Mouse (Mus musculus): ENCODE measurements around the gene Eps8. TPM values are rescaled to one million over a fixed set of nuclear protein-coding genes. Genes with fewer than 3 reads are reported as not detected.

Gene Eps8
- polyA plus RNA-seq (2011; ENCODE audit: insufficient read depth, insufficient read length, low read depth, missing spikeins), result 17.7 and 25.2 TPM in 2 replicates

DNA sequence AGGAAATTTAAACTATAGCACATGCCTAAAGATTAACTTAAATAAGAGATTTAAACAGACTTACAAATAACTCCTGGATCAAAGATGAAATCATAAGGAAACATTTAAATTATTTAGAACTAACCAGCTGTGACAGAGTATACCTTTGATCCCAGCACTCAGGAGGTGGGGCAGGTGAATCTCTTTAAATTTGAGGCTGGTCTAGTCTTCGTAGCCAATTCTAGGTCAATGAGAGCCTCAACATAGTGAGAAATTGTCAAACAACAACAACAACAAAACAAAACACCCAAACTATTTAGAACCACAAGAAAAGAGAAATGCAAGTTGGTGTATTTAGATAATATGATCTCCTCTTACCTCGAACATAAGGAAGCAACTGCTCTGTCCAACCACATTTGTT, at the start of gene Eps8:
Gene Eps8, minus strand, starts transcription at position 101 of the 400 bp plus-strand sequence.
- H3K36me3 ChIP-seq (ENCODE audit: control insufficient read depth, insufficient read depth, low read length, poor library complexity, severe bottlenecking), result no peaks in the 10 kb centered on the region
- no peaks in the 10 kb centered on the region for H3K27me3 ChIP-seq (ENCODE audit: control insufficient read depth, insufficient read depth, low read length, poor library complexity, severe bottlenecking)
- TF ChIP-seq CTCF (IDR thresholded peaks at IDR 0.05; ENCODE audit: low read depth, low read length) (no peak), POLR2A (IDR thresholded peaks at IDR 0.05; ENCODE audit: insufficient read depth, low read length) (no peak), EP300 (IDR thresholded peaks at IDR 0.05; ENCODE audit: insufficient read depth, low read depth, low read length) (no peak)
- no peaks in the 10 kb centered on the region for H3K9me3 ChIP-seq (replicated peaks; ENCODE audit: control insufficient read depth, insufficient read depth, low read length, poor library complexity, severe bottlenecking)
- H3K9ac ChIP-seq (ENCODE audit: low read depth, poor library complexity, severe bottlenecking), result no peak within 1 kb of the TSS
- H3K4me3 ChIP-seq (ENCODE audit: low read depth, low read length), result no peak within 1 kb of the TSS
- no peak within 1 kb of the TSS for H3K27ac ChIP-seq (ENCODE audit: insufficient read depth, low read length)
- no peaks in the 10 kb centered on the region for H3K4me1 ChIP-seq (ENCODE audit: control insufficient read depth, insufficient read depth, low read length)

DNA sequence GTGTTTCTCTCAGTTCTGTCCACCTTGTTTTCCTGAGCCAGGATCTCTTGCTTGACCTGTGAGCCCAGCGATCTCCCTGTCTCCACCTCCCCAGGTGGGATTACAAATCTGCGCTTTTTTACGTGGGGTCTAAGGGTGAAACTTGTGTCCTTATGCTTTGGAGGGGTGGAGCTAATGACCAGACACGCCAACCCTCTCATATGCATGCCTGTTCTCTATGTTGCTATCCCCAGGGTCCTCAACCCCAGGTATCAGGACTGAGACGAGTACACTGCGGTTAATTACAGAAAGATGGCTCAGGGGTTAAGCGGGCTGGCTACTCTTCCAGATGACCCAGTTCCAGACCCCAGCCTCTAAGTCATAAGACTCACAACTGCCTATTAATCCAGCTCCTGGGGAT, 48.8 kb upstream of the Eps8 start:
- Histone ChIP-seq H3K4me1 (ENCODE audit: control insufficient read depth, insufficient read depth, low read length) (no peaks in the 10 kb centered on the region), H3K27me3 (ENCODE audit: control insufficient read depth, insufficient read depth, low read length, poor library complexity, severe bottlenecking) (no peaks in the 10 kb centered on the region), H3K4me3 (ENCODE audit: low read depth, low read length) (no peak overlapping the region), H3K9me3 (replicated peaks; ENCODE audit: control insufficient read depth, insufficient read depth, low read length, poor library complexity, severe bottlenecking) (no peaks in the 10 kb centered on the region), H3K27ac (ENCODE audit: insufficient read depth, low read length) (no peak overlapping the region), H3K9ac (ENCODE audit: low read depth, poor library complexity, severe bottlenecking) (no peak overlapping the region), H3K36me3 (ENCODE audit: control insufficient read depth, insufficient read depth, low read length, poor library complexity, severe bottlenecking) (no peaks in the 10 kb centered on the region)
- TF ChIP-seq CTCF (IDR thresholded peaks at IDR 0.05; ENCODE audit: low read depth, low read length) (no peak), EP300 (IDR thresholded peaks at IDR 0.05; ENCODE audit: insufficient read depth, low read depth, low read length) (no peak), POLR2A (IDR thresholded peaks at IDR 0.05; ENCODE audit: insufficient read depth, low read length) (no peak)

DNA sequence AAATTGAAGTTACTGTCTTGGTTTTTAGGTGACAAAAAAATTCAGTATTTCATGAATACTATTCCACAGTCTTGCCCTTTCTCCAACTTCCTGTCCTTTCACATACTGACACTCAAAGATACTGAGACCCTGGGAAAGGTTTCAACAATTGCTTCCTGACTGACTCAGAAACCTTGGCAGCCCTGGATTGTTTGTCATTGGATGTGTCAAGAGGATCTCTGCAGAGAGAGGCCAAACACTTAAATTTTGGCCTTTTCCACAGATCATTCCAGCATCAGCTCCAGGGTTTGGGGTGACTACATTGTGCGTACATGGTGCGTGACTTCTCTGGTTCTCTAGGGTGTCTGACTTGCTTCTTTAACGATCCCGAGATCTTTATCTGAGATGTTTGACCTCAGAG, 48.2 kb upstream of the Eps8 start:
- no peak overlapping the region for H3K27ac ChIP-seq (ENCODE audit: insufficient read depth, low read length)
- H3K4me3 ChIP-seq (ENCODE audit: low read depth, low read length), result no peak overlapping the region
- no peak overlapping the region for H3K9ac ChIP-seq (ENCODE audit: low read depth, poor library complexity, severe bottlenecking)
- no peaks in the 10 kb centered on the region for H3K27me3 ChIP-seq (ENCODE audit: control insufficient read depth, insufficient read depth, low read length, poor library complexity, severe bottlenecking)
- H3K4me1 ChIP-seq (ENCODE audit: control insufficient read depth, insufficient read depth, low read length), result no peaks in the 10 kb centered on the region
- TF ChIP-seq CTCF (IDR thresholded peaks at IDR 0.05; ENCODE audit: low read depth, low read length) (no peak), EP300 (IDR thresholded peaks at IDR 0.05; ENCODE audit: insufficient read depth, low read depth, low read length) (no peak), POLR2A (IDR thresholded peaks at IDR 0.05; ENCODE audit: insufficient read depth, low read length) (no peak)
- no peaks in the 10 kb centered on the region for H3K9me3 ChIP-seq (replicated peaks; ENCODE audit: control insufficient read depth, insufficient read depth, low read length, poor library complexity, severe bottlenecking)
- H3K36me3 ChIP-seq (ENCODE audit: control insufficient read depth, insufficient read depth, low read length, poor library complexity, severe bottlenecking), result no peaks in the 10 kb centered on the region

DNA sequence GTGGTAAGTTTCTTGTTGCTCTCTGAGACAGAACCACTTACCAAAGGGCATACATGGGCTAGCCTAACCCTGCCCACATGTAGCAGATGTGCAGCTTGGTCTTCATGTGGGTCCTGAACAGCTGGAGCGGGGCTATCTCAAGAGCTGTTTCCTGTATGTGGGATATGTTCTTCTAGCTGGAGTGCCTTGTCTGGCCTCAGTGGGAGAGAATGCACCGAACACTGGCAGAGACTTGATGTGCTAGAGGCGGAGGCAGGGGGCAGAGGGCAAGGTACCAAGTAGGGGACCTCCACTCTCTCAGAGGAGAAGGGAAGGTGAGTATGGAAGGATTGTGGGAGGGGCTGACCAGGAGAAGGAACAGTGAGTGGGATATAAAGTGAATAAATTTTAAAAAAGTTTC, 47.5 kb upstream of the Eps8 start:
- Histone ChIP-seq H3K9ac (ENCODE audit: low read depth, poor library complexity, severe bottlenecking) (no peak overlapping the region), H3K4me1 (ENCODE audit: control insufficient read depth, insufficient read depth, low read length) (no peaks in the 10 kb centered on the region), H3K27me3 (ENCODE audit: control insufficient read depth, insufficient read depth, low read length, poor library complexity, severe bottlenecking) (no peaks in the 10 kb centered on the region), H3K9me3 (replicated peaks; ENCODE audit: control insufficient read depth, insufficient read depth, low read length, poor library complexity, severe bottlenecking) (no peaks in the 10 kb centered on the region), H3K27ac (ENCODE audit: insufficient read depth, low read length) (no peak overlapping the region), H3K36me3 (ENCODE audit: control insufficient read depth, insufficient read depth, low read length, poor library complexity, severe bottlenecking) (no peaks in the 10 kb centered on the region), H3K4me3 (ENCODE audit: low read depth, low read length) (no peak overlapping the region)
- no peak for TF ChIP-seq EP300 (IDR thresholded peaks at IDR 0.05; ENCODE audit: insufficient read depth, low read depth, low read length)
- TF ChIP-seq CTCF (IDR thresholded peaks at IDR 0.05; ENCODE audit: low read depth, low read length), result no peak

DNA sequence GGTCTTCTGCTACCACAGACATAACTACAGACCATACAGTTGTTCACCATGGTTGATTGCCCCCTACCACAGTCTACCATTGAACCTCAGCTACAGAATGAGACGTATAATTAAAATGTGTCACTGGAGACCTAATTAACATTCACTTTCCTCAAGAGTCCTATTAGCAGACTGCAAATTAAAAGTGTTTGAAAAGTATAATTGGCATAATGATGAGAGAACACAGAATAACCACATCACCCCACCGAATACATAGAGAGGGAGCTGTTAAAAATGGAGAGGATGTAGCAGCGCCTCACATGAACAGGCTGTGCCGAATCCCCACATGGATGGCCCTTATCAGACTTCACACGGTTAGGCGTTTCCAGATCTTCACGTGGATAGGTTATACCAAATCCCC, 44.8 kb upstream of the Eps8 start:
- TF ChIP-seq POLR2A (IDR thresholded peaks at IDR 0.05; ENCODE audit: insufficient read depth, low read length), result no peak
- no peak for TF ChIP-seq CTCF (IDR thresholded peaks at IDR 0.05; ENCODE audit: low read depth, low read length)
- no peak for TF ChIP-seq EP300 (IDR thresholded peaks at IDR 0.05; ENCODE audit: insufficient read depth, low read depth, low read length)
- Histone ChIP-seq H3K36me3 (ENCODE audit: control insufficient read depth, insufficient read depth, low read length, poor library complexity, severe bottlenecking) (no peaks in the 10 kb centered on the region), H3K9me3 (replicated peaks; ENCODE audit: control insufficient read depth, insufficient read depth, low read length, poor library complexity, severe bottlenecking) (no peaks in the 10 kb centered on the region)

DNA sequence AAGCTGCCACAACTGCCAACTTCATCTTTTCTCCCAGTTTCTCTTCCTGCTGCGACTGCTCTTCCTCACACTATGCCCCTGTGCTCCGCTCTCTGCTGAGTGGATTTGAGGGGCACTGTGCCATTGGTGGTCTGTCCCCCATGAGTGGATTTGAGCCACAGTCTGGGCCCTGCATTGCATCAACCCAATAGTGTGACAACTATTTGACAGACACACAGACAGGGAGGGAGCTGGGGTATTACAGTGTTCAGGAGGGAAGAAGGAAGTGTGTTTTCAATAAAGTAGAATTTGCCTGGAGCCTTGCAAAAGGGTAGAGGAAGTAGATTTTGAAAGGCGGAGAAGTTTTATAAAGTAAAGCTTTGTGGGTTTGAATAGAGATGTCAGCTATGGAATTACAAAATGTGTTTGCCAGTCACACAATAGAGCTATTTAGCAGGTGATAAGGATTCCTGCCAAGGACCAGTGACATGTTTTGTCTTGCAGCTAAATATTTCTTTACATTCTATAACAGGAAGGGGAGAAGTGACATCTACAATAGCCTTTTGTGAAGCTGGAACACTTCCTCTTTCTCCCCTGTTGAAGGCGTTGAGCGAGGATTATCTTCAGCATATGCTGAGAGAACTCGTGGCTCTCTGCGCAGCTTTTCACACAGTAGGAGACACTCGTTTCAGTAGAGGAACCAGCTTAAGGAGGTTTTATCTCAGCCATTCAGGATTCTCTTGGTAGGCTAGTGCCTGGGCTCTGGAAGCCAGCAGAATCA, 41.9 kb upstream of the Eps8 start:
- no peak for TF ChIP-seq POLR2A (IDR thresholded peaks at IDR 0.05; ENCODE audit: insufficient read depth, low read length)
- TF ChIP-seq CTCF (IDR thresholded peaks at IDR 0.05; ENCODE audit: low read depth, low read length), result no peak
- TF ChIP-seq EP300 (IDR thresholded peaks at IDR 0.05; ENCODE audit: insufficient read depth, low read depth, low read length), result no peak
- H3K27me3 ChIP-seq (ENCODE audit: control insufficient read depth, insufficient read depth, low read length, poor library complexity, severe bottlenecking), result no peaks in the 10 kb centered on the region
- no peaks in the 10 kb centered on the region for H3K4me1 ChIP-seq (ENCODE audit: control insufficient read depth, insufficient read depth, low read length)
- no peak overlapping the region for H3K9ac ChIP-seq (ENCODE audit: low read depth, poor library complexity, severe bottlenecking)
- no peaks in the 10 kb centered on the region for H3K36me3 ChIP-seq (ENCODE audit: control insufficient read depth, insufficient read depth, low read length, poor library complexity, severe bottlenecking)
- no peaks in the 10 kb centered on the region for H3K9me3 ChIP-seq (replicated peaks; ENCODE audit: control insufficient read depth, insufficient read depth, low read length, poor library complexity, severe bottlenecking)
- no peak overlapping the region for H3K27ac ChIP-seq (ENCODE audit: insufficient read depth, low read length)
- H3K4me3 ChIP-seq (ENCODE audit: low read depth, low read length), result no peak overlapping the region

More for the DNA sequence above, 44.8 kb upstream of the Eps8 start:
- Histone ChIP-seq H3K27ac (ENCODE audit: insufficient read depth, low read length) (no peak overlapping the region), H3K4me3 (ENCODE audit: low read depth, low read length) (no peak overlapping the region), H3K9ac (ENCODE audit: low read depth, poor library complexity, severe bottlenecking) (no peak overlapping the region), H3K27me3 (ENCODE audit: control insufficient read depth, insufficient read depth, low read length, poor library complexity, severe bottlenecking) (no peaks in the 10 kb centered on the region), H3K4me1 (ENCODE audit: control insufficient read depth, insufficient read depth, low read length) (no peaks in the 10 kb centered on the region)

Data from ES-Bruce4 (cell line).